Mouse (Mus musculus) right cerebral cortex, postnatal 4 days (tissue): ENCODE results near the gene Vps37b.
A peak's percentile ranks its signal among the peaks of the same experiment; 100 is the strongest.

ENCODE experiments used
- DNase-seq: peaks from one replicate; pipeline ENCODE4 v3.0.0-alpha.2; 2022

Gene Vps37b

DNA sequence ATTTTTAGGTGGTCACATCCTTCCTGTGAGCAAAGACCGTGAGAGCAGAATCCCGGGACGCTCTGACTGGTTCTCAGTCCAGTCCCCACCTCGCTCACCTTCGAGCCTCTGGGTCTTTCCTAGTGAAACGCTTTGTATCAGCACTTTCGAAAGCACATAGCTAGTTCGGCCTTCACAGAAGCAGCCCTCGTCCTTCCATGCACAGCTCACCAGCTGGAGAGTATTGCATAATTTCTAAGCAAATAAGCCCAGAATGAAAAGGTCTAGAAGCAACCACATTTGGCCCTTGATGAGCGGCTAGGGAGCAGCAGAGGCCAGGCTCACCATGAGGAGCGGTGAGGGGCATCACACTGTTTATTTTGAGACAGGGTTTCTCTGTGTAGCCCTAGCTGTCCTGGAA is 10.9 kb downstream of the Vps37b start:
- no peak for DNase-seq

GRCm38 (mm10) chr5:124019348-124020216 is 12.5 kb downstream of the Vps37b start:
- DNase-seq, result peak; percentile 47

- no peak for DNase-seq
Observed at GRCm38 (mm10) chr5:124018651-124019050, 13.4 kb downstream of the Vps37b start.

DNA sequence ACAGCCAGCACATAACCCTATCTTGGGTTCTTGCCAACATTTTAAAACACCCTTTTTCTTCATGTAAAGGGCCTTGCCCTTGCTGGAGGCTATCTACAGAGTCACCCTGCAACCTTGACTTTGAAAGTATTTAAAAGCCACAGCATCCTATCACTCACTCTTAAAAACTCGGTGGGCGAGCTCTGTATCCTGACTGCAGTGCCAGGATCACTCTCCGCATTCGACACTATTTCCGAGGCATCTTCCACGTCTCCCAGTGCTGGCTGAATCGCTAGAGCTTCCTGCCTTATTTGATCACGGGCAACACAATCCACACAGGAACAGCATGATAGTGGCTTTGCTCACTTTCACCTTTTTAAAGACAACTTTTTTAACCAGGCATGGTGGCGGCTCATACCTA is 14.1 kb downstream of the Vps37b start:
- no peak for DNase-seq

DNA sequence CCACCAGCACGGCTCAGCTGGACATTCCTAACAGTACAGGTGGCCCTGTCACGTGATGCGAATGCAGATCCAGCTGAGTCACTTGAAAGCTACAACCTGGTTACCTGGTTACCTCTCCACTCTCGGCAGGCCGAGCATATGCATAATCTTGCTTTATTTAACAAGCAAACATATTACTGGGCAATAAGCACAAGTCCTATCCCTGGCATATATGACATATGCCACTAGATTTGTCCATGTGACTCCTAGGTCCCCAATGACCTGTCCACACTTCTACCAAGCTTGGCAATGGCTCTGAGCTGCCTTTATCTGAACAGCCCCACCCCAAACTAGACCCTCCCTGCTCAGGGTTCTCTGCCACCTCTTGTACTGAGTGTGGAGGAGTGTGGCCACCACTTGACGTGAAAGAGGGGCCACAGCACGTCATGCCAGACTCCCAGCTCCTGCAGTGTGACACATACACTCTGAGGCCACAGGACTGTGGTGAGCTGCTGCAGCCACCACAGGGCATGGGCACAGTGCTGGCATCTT is 15.7 kb downstream of the Vps37b start:
- DNase-seq, result no peak

GRCm38 (mm10) chr5:124015727-124016126 is 16.3 kb downstream of the Vps37b start:
- no peak for DNase-seq

DNA sequence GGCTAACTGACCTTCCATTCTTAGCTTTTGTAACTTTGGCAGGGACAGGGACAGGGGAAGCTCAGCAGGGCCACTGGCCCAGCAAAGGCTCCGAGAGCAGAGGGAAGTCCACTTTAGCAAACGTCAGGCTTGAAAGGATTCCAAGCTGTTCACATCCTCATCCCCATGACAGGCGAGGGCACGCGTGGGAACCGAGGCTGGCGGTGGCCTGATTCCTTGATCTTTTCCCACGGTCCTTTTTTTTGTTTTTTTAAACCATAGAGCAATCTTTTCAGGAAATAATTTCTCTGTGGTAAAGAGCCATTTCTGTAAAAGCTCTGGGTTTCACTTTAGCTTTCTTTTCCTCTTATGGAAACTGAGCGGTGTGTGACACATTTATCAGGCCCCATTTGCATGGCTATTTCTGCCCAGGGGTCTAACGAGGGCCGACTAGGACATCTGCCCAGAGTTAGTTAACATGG is 17.2 kb downstream of the Vps37b start:
- no peak for DNase-seq

DNA sequence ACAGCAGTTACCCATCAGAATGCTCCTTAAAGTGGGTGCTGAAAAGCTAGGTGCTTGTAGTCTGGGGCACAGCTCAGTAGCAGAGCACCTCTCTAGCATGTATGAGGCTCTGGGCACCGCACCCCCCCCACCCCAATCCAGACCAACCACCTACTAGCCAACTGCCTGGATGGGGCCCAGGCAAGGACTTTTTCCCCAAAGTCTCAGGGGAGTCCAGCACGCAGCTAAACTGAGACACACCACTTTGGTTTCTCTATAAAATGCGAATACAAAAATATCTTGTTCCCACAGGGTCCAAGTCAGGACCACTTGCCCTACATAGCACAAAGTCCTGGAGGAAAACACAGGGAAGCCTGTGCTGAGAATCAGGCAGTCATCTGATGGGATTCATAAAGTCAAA is 17.9 kb downstream of the Vps37b start:
- no peak for DNase-seq

GRCm38 (mm10) chr5:124013747-124014146 is 18.3 kb downstream of the Vps37b start:
- no peak for DNase-seq

DNA sequence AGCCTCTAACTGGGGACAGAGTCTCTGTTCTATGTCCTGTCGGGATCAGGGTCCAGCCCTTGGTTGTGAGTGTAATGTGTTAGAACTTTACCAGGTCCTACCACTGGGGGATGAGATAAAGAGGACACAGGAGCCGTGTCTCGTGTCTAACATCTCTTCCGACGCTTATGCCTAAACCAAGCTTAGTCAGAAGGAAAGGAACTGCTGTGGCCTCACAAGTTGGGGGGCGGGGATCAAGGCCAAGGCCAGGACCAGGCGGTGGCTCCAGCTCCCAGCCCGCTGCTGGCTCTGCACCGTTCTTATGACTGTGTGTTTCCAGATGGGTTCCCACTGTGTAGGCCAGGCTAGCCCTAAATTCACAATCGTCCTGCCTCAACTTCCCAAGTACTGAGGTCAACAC is 19.2 kb downstream of the Vps37b start:
- DNase-seq, result no peak

GRCm38 (mm10) chr5:124011927-124012326 is 20.1 kb downstream of the Vps37b start:
- no peak for DNase-seq

DNA sequence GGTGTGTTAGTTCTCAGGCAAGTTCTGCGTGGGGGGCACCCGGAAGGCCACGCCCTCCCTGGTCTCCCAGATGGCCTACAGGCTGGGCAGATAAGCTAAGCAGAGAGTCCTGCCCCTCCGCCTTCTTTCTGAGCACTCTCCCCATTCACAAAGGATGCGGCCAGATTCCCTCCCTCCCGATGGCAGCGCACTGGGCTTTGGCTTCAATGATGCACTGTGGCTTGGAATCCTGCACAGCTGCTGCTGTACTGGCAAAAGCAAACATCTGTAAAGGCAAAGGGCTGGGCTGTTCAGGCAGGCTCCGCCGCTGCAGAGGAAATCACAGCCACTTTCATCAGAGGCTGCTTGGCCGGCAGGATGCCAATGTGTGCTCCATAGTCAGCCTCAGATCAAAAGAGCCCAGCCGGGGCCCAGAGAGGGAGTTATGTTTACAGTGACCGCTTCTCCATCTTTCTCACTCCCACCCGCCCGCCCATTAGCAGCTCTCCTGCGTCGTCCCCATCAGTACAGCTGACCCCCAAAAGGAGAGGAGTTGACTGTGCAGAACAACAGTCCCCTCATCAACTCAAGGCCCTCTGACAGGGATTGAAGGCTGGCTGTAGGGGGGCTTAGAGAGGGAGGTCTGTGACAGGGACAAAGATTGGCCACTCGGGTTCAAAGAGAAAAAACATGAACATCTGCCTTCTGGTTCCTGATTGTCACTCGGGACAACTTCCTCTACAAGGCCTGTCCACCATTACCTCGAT is 21.0 kb downstream of the Vps37b start:
- peak; percentile 67 for DNase-seq

- DNase-seq, result no peak
Observed at GRCm38 (mm10) chr5:124010077-124010476, 22.0 kb downstream of the Vps37b start.

- no peak for DNase-seq
Observed at GRCm38 (mm10) chr5:124006891-124007491, 25.1 kb downstream of the Vps37b start.

DNA sequence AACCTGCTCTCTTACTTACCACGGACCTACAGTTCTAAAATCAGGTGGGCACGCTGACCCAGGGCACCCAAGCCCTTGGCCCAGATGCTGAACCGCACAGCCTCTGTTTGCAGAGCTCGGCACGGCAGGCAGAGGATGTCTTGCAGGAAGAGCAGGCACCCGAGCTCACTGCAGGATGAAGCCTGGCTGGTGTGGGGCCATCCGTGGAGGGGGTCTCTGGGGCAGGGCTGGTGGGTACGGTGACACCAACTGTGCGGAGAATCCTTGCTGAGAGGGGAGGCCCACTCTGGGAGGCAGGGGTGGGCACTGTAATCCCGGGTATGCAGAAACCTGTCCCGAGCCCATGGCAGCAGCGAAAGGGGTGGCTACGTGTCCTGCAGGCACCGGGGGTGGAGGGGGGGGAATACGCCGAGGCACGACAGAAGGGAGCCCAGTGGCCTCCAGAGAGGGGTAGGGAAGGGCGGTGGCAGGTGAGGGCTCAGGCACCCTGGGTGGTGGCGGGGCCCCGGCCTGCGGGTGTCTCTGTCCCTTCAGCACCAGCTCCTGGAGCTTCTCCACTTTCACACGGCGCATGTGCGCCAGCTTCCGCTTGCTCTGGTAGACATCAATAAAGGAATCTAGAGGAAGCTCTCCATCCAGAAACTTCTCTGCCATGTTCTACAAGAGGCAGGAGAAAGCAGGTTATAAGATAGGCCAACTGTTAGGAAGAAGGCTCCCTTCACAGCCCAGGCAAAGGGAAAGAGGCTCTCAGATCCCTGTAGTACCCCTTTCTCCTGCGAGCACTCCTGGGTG is 25.8 kb downstream of the Vps37b start:
- no peak for DNase-seq

DNA sequence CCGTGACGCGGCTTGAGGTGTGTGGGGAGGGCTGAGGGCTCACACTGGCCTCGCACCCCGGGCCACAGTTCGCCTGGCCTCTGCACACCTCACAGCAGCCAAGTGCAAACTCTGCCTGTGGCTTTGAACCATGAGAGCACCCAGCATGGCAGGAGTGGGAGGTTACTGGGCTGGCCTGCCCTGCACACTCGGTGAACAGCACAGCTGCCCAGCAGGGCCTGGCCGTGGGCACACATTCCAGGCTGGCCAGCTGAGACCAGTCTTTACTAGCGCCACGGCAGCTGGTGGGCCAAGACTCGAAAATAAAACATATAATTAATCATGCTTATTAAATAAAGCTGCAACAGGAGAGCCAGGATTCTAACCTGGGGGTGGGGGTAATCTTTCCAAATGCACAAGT is 26.5 kb downstream of the Vps37b start:
- DNase-seq, result no peak

DNA sequence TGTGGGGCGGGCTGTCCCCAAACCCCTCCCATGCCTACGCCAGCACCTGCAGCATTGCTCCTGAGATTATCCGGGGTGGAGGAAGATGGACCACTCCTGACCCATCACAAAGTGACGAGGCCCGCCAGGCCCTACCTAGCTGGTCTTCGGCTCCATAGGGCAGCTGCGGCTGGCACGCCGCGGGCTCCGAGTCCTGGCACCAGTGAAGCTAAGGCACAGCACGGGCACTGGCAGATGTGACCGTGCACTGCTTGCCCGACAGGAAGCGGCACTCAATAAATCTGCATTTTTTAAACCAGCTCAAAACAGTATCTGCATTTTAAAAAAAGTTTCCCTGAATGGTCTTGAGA is 26.9 kb downstream of the Vps37b start:
- DNase-seq, result no peak

GRCm38 (mm10) chr5:124004356-124005150 is 27.5 kb downstream of the Vps37b start:
- DNase-seq, result peak; percentile 51

GRCm38 (mm10) chr5:124003375-124003774 is 28.7 kb downstream of the Vps37b start:
- no peak for DNase-seq

- DNase-seq, result no peak
Observed at GRCm38 (mm10) chr5:124002876-124003275, 29.2 kb downstream of the Vps37b start.

DNA sequence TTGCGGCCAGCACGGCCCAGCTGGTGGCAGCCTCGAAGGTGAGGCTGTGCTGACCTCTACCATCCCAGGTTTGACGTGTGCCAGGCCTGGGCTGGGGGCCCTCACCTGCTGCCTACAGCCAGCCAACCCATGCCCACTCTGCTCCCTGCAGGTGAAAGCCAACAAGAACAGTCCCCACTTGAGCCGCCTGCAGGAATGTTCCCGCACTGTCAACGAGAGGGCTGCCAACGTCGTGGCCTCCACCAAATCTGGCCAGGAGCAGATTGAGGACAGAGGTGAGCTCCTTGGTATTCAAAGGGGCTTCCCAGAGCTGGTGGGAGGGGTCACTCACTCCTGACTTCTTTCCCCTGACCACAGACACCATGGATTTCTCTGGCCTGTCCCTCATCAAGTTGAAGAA is 30.8 kb downstream of the Vps37b start:
- DNase-seq, result no peak

- DNase-seq, result peak; percentile 97
Observed at GRCm38 (mm10) chr5:124000824-124001223, 31.2 kb downstream of the Vps37b start.
